Mouse (Mus musculus): ENCODE results near the gene Ipo7.
"Not testable (repeated sequence)": the region's sequence is repeated elsewhere in the genome, so short reads cannot be mapped to it uniquely, and the experiment has no call there.

DNA sequence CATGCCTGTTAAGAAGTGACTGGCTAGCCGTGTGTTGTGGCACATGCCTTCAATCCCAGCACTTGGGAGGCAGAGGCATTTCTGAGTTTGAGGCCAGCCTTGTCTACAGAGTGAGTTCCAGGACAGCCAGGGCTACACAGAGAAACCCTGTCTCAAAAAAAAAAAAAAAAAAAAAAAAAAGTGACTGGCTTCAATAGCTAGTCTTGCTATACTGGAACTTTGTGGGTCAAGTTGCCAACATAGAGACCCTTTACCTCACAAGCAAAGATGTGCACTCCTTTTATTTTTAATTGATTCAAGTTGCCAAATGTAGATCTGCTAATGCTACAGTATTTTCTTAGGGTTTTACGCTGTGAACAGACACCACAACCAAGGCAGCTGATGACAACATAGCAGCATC is 39.6 kb downstream of the Ipo7 start:
- not testable (repeated sequence) for TF ChIP-seq POLR2A (IDR thresholded peaks at IDR 0.05; ENCODE audit: borderline replicate concordance, low read depth, low read length); CTCF (IDR thresholded peaks at IDR 0.05; ENCODE audit: low read depth, low read length)

Data from bone marrow macrophage, adult 2 months (primary cell).